Mouse (Mus musculus) cerebellum, postnatal 14 days (tissue): ENCODE data around the gene Ksr1.
A peak's percentile ranks its signal among the peaks of the same experiment; 100 is the strongest.

Experiments used
- DNase-seq, 2 experiments: peaks; one replicate each; pipeline ENCODE4 v3.0.0; 2021; ENCODE audit warnings: mixed read lengths in 2 of 2

Gene Ksr1

GRCm38 (mm10) chr11:79145283-79146265 is 633 bp downstream of the Ksr1 start:
- peak; percentile 56 to 59 for DNase-seq

DNA sequence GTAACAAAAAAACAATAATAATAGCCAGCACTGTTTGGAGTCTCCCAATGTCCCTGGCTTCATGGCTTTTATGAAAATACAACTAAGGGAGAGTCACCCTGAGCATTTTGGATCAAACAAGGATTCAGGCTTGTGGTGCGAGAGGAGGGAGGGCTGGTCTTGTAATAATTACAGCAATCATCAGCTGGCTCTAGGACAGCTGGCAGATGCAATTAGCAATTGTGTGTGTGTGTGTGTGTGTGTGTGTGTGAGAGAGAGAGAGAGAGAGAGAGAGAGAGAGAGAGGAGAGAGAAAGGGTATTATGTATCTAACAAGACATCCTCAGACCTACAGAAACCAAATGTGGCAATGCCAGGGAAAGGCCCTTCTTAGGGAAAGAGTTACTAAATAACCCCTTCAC is 1.5 kb downstream of the Ksr1 start:
- DNase-seq = no peak

GRCm38 (mm10) chr11:79144043-79144591 is 2.1 kb downstream of the Ksr1 start:
- no peak for DNase-seq

- DNase-seq = no peak
Measured at GRCm38 (mm10) chr11:79143322-79143721, 2.9 kb downstream of the Ksr1 start.

GRCm38 (mm10) chr11:79142381-79142780 is 3.8 kb downstream of the Ksr1 start:
- no peak for DNase-seq

- no peak for DNase-seq
Measured at GRCm38 (mm10) chr11:79141235-79142109, 4.7 kb downstream of the Ksr1 start.

- DNase-seq = no peak
Measured at GRCm38 (mm10) chr11:79140511-79140888, 5.7 kb downstream of the Ksr1 start.

DNA sequence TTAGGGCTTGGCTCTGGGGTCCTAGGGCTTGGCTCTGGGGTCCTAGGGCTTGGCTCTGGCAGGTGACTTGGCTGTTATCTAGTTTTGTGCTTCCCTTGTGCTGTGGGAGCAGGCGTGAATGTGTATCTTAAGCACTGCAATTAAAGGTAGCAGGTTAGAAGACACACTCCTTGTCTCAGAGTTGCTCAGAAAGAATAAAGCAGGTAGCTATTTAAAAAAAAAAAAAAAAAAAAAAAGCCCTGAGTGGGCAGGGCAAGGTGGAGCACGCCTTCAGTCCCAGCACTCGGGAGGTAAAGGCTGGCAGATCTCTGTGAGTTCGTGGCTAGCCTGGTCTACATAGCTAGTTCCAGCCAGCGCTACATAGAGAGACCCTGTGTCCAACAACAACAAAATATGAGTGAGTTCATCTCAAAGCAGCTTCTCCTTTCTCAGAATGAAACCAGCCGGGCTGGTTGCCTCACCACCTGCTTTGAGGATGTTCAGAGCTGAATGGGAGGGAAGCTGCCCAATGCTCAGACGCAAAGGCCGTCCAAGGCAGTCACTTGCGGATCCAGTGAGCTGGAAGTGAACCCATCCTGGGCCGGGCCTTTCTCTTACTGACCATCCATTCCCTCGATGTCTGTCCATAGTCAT is 6.2 kb downstream of the Ksr1 start:
- DNase-seq = no peak

GRCm38 (mm10) chr11:79138621-79139020 is 7.6 kb downstream of the Ksr1 start:
- no peak for DNase-seq

GRCm38 (mm10) chr11:79137245-79137644 is 9.0 kb downstream of the Ksr1 start:
- DNase-seq = peak; percentile 65 to 68

GRCm38 (mm10) chr11:79135685-79136360 is 10.4 kb downstream of the Ksr1 start:
- no peak for DNase-seq

- DNase-seq = no peak
Measured at GRCm38 (mm10) chr11:79135105-79135503, 11.1 kb downstream of the Ksr1 start.

GRCm38 (mm10) chr11:79134416-79135104 is 11.6 kb downstream of the Ksr1 start:
- no peak for DNase-seq

- DNase-seq = no peak
Measured at GRCm38 (mm10) chr11:79133961-79134360, 12.2 kb downstream of the Ksr1 start.

GRCm38 (mm10) chr11:79133051-79133450 is 13.2 kb downstream of the Ksr1 start:
- DNase-seq = no peak

- peak in 1 of 2 experiments; percentile 46 for DNase-seq
Measured at GRCm38 (mm10) chr11:79131949-79132411, 14.2 kb downstream of the Ksr1 start.

DNA sequence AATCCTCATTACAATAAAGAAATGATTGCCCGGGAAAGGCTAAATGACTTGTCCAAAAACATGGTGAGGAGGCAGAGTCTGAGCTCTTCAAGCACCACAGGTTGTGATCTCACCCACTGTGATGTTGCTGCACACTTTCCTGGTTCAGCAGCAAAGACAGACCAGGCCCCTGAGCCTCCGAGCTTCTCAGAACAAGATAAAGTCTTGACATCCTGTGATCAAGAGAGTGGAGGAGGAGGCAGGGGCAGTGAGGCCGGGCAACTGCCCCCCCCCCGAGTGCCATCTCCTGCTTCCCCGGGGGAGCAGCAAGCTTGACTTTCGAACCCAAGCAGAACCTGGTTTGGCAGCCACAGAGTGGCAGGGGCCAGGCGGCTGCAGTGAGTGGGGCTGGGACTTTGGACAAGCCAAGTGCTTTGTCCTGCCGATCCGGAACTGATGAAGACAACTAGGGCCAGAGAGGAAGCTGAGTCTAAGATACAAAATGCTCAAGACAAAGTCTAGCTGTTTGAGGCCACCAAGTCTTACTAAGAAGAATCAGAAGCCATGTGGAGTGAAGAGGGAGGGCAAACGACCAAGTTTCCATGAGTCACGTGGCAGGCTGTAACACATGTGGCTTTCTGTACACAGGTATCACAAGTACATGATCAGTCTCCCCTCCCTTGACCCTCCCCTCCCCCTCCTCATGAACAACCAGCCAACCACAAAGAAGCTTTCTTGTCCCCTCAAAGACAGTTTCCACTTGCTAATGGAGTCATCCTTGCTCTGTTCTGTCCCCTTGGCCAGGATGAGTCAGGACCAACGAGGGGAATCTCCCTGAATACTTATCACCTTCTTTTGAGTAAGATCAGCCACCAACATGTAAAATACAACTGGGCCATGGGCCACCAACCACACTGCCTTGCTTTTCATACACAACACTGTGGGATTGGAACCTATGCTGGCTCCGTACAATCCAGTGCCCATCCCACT is 16.5 kb downstream of the Ksr1 start:
- DNase-seq = no peak

DNA sequence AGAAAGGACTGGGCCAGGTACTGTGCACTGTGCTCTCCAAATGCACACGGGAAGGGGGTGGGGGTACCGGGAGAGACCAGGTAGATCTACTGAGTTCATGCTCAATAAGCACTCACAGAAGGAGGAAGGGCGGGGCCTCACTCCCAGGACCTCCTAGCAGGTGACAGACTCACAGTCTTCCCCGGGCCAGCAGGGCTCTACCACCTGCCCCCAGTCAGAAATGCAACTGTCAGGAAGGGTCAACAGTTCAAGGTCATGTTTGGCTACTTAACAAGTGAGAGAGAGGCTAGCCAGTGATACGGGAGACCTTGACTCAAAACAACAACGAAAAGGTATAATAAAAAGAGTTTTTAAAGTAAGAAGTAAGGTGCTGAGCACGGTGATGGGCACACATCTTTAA is 18.0 kb downstream of the Ksr1 start:
- DNase-seq = no peak

DNA sequence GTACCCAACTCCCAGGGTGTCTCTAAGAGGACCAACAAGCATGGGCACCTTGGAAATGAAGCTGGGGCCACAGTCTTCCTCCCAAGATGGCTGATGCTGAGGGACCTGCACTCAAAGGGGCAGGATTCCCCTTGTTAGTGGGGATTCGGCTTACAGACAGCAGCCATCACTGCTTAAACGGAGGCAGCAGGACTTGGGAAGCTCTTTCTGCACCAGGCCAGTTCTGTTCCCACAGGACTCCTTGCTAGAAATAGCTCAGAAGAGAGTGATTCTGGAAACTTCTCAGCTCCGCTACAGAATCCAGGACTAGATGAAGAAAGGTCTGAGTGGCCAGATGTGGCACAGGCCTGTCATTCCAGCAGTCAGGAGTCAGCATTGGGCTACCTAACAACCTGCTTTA is 19.2 kb downstream of the Ksr1 start:
- DNase-seq = no peak

GRCm38 (mm10) chr11:79125775-79126174 is 20.4 kb downstream of the Ksr1 start:
- DNase-seq = no peak
